Mouse (Mus musculus) embryonic fibroblast, embryonic 13.5 days (primary cell): ENCODE results near the gene Vstm4.
A peak's percentile ranks its signal among the peaks of the same experiment; 100 is the strongest.

Experiments
- CTCF ChIP-seq: IDR thresholded peaks from 2 replicates; pipeline ENCODE4 v1.5.1; 2011; ENCODE audit warnings: mild to moderate bottlenecking, control low read depth, low read length, moderate library complexity, borderline replicate concordance; ENCODE audit not compliant: insufficient read depth
- POLR2A ChIP-seq: IDR thresholded peaks from 2 replicates; pipeline ENCODE4 v1.6.1; 2011; ENCODE audit warnings: low read depth, mild to moderate bottlenecking, control low read depth, low read length, moderate library complexity

- TF ChIP-seq POLR2A (no peak), CTCF (peak; percentile 28; the same call in 1 of the 2 replicates)
Observed at GRCm38 (mm10) chr14:32816533-32816932, 40.0 kb upstream of the Vstm4 start.
